Mouse (Mus musculus): ENCODE results near the gene Crb1. TPM values are rescaled to one million over a fixed set of nuclear protein-coding genes. Genes with fewer than 3 reads are reported as not detected.

Gene Crb1
- total and polyA plus RNA-seq, 3 experiments: 0.10 to 0.25 (median 0.12) TPM

- Histone ChIP-seq H3K9ac (ENCODE audit: insufficient read depth, low read depth) (no peak overlapping the region), H3K79me2 (replicated peaks; ENCODE audit: control insufficient read depth, extremely low read depth, insufficient read depth, poor library complexity, severe bottlenecking) (no peaks in the 10 kb centered on the region), H3K27ac (ENCODE audit: insufficient read depth, low read depth) (no peak overlapping the region), H3K4me1 (ENCODE audit: control insufficient read depth in 1 of 2, insufficient read depth in 2 of 2) (peaks cover 9 to 15% of the 10 kb centered on the region in 2 experiments), H3K27me3 (replicated peaks) (no peaks in the 10 kb centered on the region), H3K4me3 (replicated peaks in 1 of 3; ENCODE audit: low read depth in 2 of 3, low read length in 2 of 3, poor library complexity in 1 of 3) (no peak overlapping the region), H3K36me3 (replicated peaks in 1 of 2; ENCODE audit: control insufficient read depth in 1 of 2, insufficient read depth in 1 of 2, low read length in 1 of 2) (no peaks in the 10 kb centered on the region), H3K9me3 (replicated peaks; ENCODE audit: low read length) (no peaks in the 10 kb centered on the region), H3K4me2 (ENCODE audit: insufficient read depth, low read depth, poor library complexity, severe bottlenecking) (no peak overlapping the region)
- TF ChIP-seq SIN3A (IDR thresholded peaks at IDR 0.05; ENCODE audit: low read length) (no peak), POLR2AphosphoS2 (IDR thresholded peaks at IDR 0.05; ENCODE audit: low read depth, low read length) (no peak), CTCF (conservative IDR thresholded peaks at IDR 0.05 in 1 of 2, IDR thresholded peaks at IDR 0.05 in 1 of 2; ENCODE audit: low read depth in 2 of 2, low read length in 2 of 2) (no peak), POLR2A (IDR thresholded peaks at IDR 0.05; ENCODE audit: low read depth, low read length) (no peak), PAX5 (IDR thresholded peaks at IDR 0.05; ENCODE audit: low read length) (no peak), MAX (IDR thresholded peaks at IDR 0.05; ENCODE audit: low read length) (no peak)
- in situ Hi-C loops (cut with MboI; ENCODE audit: low pct_ligation_motif_present, low pct_unique_long_range_greater_than_20kb, low sequenced_read_pairs): no loop called here
- dilution Hi-C loops (cut with MboI; ENCODE audit: extremely low pct_ligation_motif_present, extremely low pct_unique_long_range_greater_than_20kb, low sequenced_read_pairs): no loop called here
- DNase-seq (ENCODE audit: extremely low read depth): no peak
Measured at GRCm38 (mm10) chr1:139328811-139329210, 48.1 kb downstream of the Crb1 start.

- no peak overlapping the region for H3K4me2 ChIP-seq (ENCODE audit: insufficient read depth, low read depth, poor library complexity, severe bottlenecking)
- no peaks in the 10 kb centered on the region for H3K36me3 ChIP-seq (replicated peaks in 1 of 2; ENCODE audit: control insufficient read depth in 1 of 2, insufficient read depth in 1 of 2, low read length in 1 of 2)
- no peak overlapping the region for H3K27ac ChIP-seq (ENCODE audit: insufficient read depth, low read depth)
- DNase-seq (ENCODE audit: extremely low read depth): no peak
- H3K4me1 ChIP-seq (ENCODE audit: control insufficient read depth in 1 of 2, insufficient read depth in 2 of 2): peaks cover 9 to 15% of the 10 kb centered on the region in 2 experiments
- TF ChIP-seq JUND (conservative IDR thresholded peaks at IDR 0.05; ENCODE audit: low read depth, low read length): no peak
- TF ChIP-seq MXI1 (IDR thresholded peaks at IDR 0.05; ENCODE audit: low read depth, low read length): no peak
- no peak for TF ChIP-seq UBTF (IDR thresholded peaks at IDR 0.05; ENCODE audit: low read depth, low read length)
- TF ChIP-seq POLR2A (IDR thresholded peaks at IDR 0.05; ENCODE audit: low read depth, low read length): no peak
- no peak for TF ChIP-seq IRF4 (IDR thresholded peaks at IDR 0.05; ENCODE audit: low read depth, low read length)
- TF ChIP-seq KAT2A (IDR thresholded peaks at IDR 0.05; ENCODE audit: insufficient replicate concordance, low read length): no peak
- TF ChIP-seq ELF1 (IDR thresholded peaks at IDR 0.05; ENCODE audit: low read depth, low read length): no peak
- no peak for TF ChIP-seq E2F4 (IDR thresholded peaks at IDR 0.05; ENCODE audit: insufficient replicate concordance, low read depth, low read length)
- no peak for TF ChIP-seq BHLHE40 (IDR thresholded peaks at IDR 0.05; ENCODE audit: low read depth, low read length)
- no peak for TF ChIP-seq CTCF (conservative IDR thresholded peaks at IDR 0.05 in 1 of 2, IDR thresholded peaks at IDR 0.05 in 1 of 2; ENCODE audit: low read depth in 2 of 2, low read length in 2 of 2)
- no peak for TF ChIP-seq ZC3H11A (IDR thresholded peaks at IDR 0.05; ENCODE audit: low read depth, low read length)
- TF ChIP-seq CHD2 (IDR thresholded peaks at IDR 0.05; ENCODE audit: low read length): no peak
- no peak for TF ChIP-seq ZKSCAN1 (IDR thresholded peaks at IDR 0.05; ENCODE audit: borderline replicate concordance, low read depth, low read length)
- dilution Hi-C loops (cut with MboI; ENCODE audit: extremely low pct_ligation_motif_present, extremely low pct_unique_long_range_greater_than_20kb, low sequenced_read_pairs) (no loop called here), in situ Hi-C loops (cut with MboI; ENCODE audit: low pct_ligation_motif_present, low pct_unique_long_range_greater_than_20kb, low sequenced_read_pairs) (no loop called here)
- no peaks in the 10 kb centered on the region for H3K79me2 ChIP-seq (replicated peaks; ENCODE audit: control insufficient read depth, extremely low read depth, insufficient read depth, poor library complexity, severe bottlenecking)
- H3K9me3 ChIP-seq (replicated peaks; ENCODE audit: low read length): no peaks in the 10 kb centered on the region
- H3K4me3 ChIP-seq (replicated peaks in 1 of 3; ENCODE audit: low read depth in 2 of 3, low read length in 2 of 3, poor library complexity in 1 of 3): no peak overlapping the region
- no peaks in the 10 kb centered on the region for H3K27me3 ChIP-seq (replicated peaks)
- no peak overlapping the region for H3K9ac ChIP-seq (ENCODE audit: insufficient read depth, low read depth)
Measured at GRCm38 (mm10) chr1:139328286-139328685, 48.6 kb downstream of the Crb1 start.

Measured in CH12.LX (cell line).